Mouse (Mus musculus) E14TG2a.4 (cell line): ENCODE measurements around the gene Rab4b.

Experiments used
- CTCF ChIP-seq: conservative IDR thresholded peaks from 2 replicates; pipeline ENCODE4 v1.5.1; 2014; ENCODE audit warnings: low read length
- NANOG ChIP-seq: IDR thresholded peaks from 2 replicates; pipeline ENCODE4 v1.6.1; 2014; ENCODE audit warnings: borderline replicate concordance, low read length, mixed read lengths
- POU5F1 ChIP-seq: IDR thresholded peaks from 2 replicates; pipeline ENCODE4 v1.6.1; 2014; ENCODE audit warnings: low read length, borderline replicate concordance

DNA sequence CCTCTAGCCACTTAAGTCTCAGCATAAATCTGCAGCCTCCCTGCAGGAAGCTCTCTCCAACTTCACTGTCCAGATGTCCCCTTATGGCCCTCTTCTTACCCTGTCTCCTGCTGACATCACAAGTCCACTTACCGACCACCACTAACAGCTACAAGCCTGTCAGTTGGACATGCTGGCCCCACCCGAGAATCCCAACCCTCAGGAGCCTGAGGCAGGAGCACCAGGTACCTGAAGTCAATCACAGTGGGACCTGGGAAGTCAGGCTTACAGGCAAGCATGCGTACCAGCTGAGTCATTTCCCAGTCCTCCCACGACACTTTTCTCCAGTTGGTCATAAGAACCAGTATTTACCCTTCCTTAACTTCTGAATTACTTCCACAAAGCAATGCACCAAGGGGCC lies 15.0 kb upstream of the Rab4b start:
- TF ChIP-seq CTCF (no peak), POU5F1 (no peak), NANOG (no peak)
